Mouse (Mus musculus) heart, adult 2 months (tissue): ENCODE results near the gene Agap1. TPM values are rescaled to one million over a fixed set of nuclear protein-coding genes. Genes with fewer than 3 reads are reported as not detected.

Experiments used
- DNase-seq, 2 experiments: peaks; one replicate each; pipeline ENCODE4 v3.0.0; 2021
- H3K27ac ChIP-seq: fragments of 200-600 bp; 2 replicates; pipeline ENCODE4 v1.8.1; 2022
- H3K27me3 ChIP-seq: fragments of 200-500 bp; 2 replicates; pipeline ENCODE4 v1.6.1; 2012; ENCODE audit warnings: mild to moderate bottlenecking, low read length, inconsistent platforms, mixed read lengths; ENCODE audit not compliant: control insufficient read depth, insufficient read depth
- H3K36me3 ChIP-seq: fragments of 200-500 bp; 2 replicates; pipeline ENCODE4 v1.6.1; 2012; ENCODE audit warnings: low read length, inconsistent platforms; ENCODE audit not compliant: control insufficient read depth, insufficient read depth
- H3K4me1 ChIP-seq: fragments of 200-500 bp; 2 replicates; pipeline ENCODE4 v1.6.1; 2011; ENCODE audit warnings: low read length; ENCODE audit not compliant: control insufficient read depth, insufficient read depth
- H3K4me3 ChIP-seq: fragments of 200-600 bp; 2 replicates; pipeline ENCODE4 v1.8.1; 2022
- H3K79me2 ChIP-seq: fragments of 200-500 bp; replicated peaks from 2 replicates; pipeline ENCODE4 v1.6.1; 2012; ENCODE audit warnings: mild to moderate bottlenecking, inconsistent platforms, low read length, moderate library complexity, mixed read lengths; ENCODE audit not compliant: control insufficient read depth, insufficient read depth
- H3K9ac ChIP-seq: fragments of 200-500 bp; 2 replicates; pipeline ENCODE4 v1.6.1; 2012; ENCODE audit warnings: low read depth, mild to moderate bottlenecking, control low read depth, inconsistent platforms, low read length, mixed read lengths
- CTCF ChIP-seq: fragments of 200-600 bp; IDR thresholded peaks from 2 replicates; pipeline ENCODE4 v1.8.1; 2022; ENCODE audit warnings: antibody characterized with exemption, mild to moderate bottlenecking, moderate library complexity
- EP300 ChIP-seq: fragments of 200-500 bp; IDR thresholded peaks from 2 replicates; pipeline ENCODE4 v1.6.1; 2011; ENCODE audit warnings: low read depth, low read length, control low read depth; ENCODE audit not compliant: insufficient read depth
- POLR2A ChIP-seq: fragments of 200-500 bp; IDR thresholded peaks from 2 replicates; pipeline ENCODE4 v1.6.1; 2011; ENCODE audit warnings: mild to moderate bottlenecking, low read depth, low read length, control low read depth; ENCODE audit not compliant: insufficient read depth
- WGBS: fragments of 180-500 bp; shearing (Covaris S2); methylation state at CpG from one replicate; pipeline ENCODE4 v1.1.7; 2018; 5-methylcytosine and 5-hydroxymethylcytosine counted together
- intact Hi-C: fragments of 180-260 bp; cut with DNase I; formaldehyde crosslinking; loops from one replicate; pipeline ENCODE4 v1.15.1; 2025
- polyA plus RNA-seq: library from polyadenylated mRNA; depleted of rRNA; stranded (reverse); fragments of >200 nt; gene quantifications from 2 replicates; pipeline ENCODE4 v1.2.3, GENCODE M21; 2012
- total RNA-seq, 2 experiments: library from RNA; stranded (reverse); gene quantifications; 2 replicates each; pipeline ENCODE4 v1.2.3; 2021

Gene Agap1
- total and polyA plus RNA-seq, 3 experiments: 11.4 to 62.1 (median 59.0) TPM

- H3K36me3 ChIP-seq: no peaks in the 10 kb centered on the region
- DNase-seq: no peak
- no peak overlapping the region for H3K4me3 ChIP-seq
- H3K79me2 ChIP-seq: no peaks in the 10 kb centered on the region
- H3K27me3 ChIP-seq: no peaks in the 10 kb centered on the region
- H3K27ac ChIP-seq: no peak overlapping the region
- WGBS: 79% methylated on average over 10 of the region's 10 CpGs
- no peak overlapping the region for H3K9ac ChIP-seq
- intact Hi-C loops: loop anchor here (2.0 to 10.0 kb wide), 2 partner anchors 20 to 882 kb away; no protein-coding TSS in a partner anchor
- TF ChIP-seq EP300: no peak
- TF ChIP-seq CTCF: no peak
- no peak for TF ChIP-seq POLR2A
- peaks cover 10% of the 10 kb centered on the region for H3K4me1 ChIP-seq
These were observed 172.3 kb downstream of the Agap1 start for GRCm38 (mm10) chr1:89626940-89627339.

- Histone ChIP-seq H3K79me2 (no peaks in the 10 kb centered on the region), H3K4me1 (peaks cover 6% of the 10 kb centered on the region), H3K36me3 (no peaks in the 10 kb centered on the region), H3K9ac (no peak overlapping the region), H3K27ac (no peak overlapping the region), H3K27me3 (no peaks in the 10 kb centered on the region), H3K4me3 (no peak overlapping the region)
- intact Hi-C loops: loop anchor here (2.0 to 10.0 kb wide), 2 partner anchors 21 to 883 kb away; no protein-coding TSS in a partner anchor
- WGBS: 58% methylated on average over 3 of the region's 3 CpGs
- TF ChIP-seq EP300 (no peak), POLR2A (no peak), CTCF (peak; percentile 74)
- DNase-seq: no peak
These were observed 173.0 kb downstream of the Agap1 start for GRCm38 (mm10) chr1:89627650-89628049.

- Histone ChIP-seq H3K36me3 (no peaks in the 10 kb centered on the region), H3K4me1 (no peaks in the 10 kb centered on the region), H3K79me2 (no peaks in the 10 kb centered on the region), H3K27me3 (no peaks in the 10 kb centered on the region), H3K9ac (no peak overlapping the region), H3K27ac (no peak overlapping the region), H3K4me3 (no peak overlapping the region)
- no peak for DNase-seq
- intact Hi-C loops: loop anchor here (1.0 to 5.0 kb wide), 3 partner anchors 49 to 396 kb away; no protein-coding TSS in a partner anchor
- WGBS: 53% methylated on average over 4 of the region's 4 CpGs
- TF ChIP-seq POLR2A (no peak), EP300 (no peak), CTCF (no peak)
These were observed 176.2 kb downstream of the Agap1 start for GRCm38 (mm10) chr1:89630836-89631235.

- no peaks in the 10 kb centered on the region for H3K79me2 ChIP-seq
- no peaks in the 10 kb centered on the region for H3K4me1 ChIP-seq
- no peaks in the 10 kb centered on the region for H3K36me3 ChIP-seq
- H3K4me3 ChIP-seq: no peak overlapping the region
- intact Hi-C loops: loop anchor here (1.0 to 5.0 kb wide), 3 partner anchors 49 to 396 kb away; no protein-coding TSS in a partner anchor
- no peak overlapping the region for H3K27ac ChIP-seq
- WGBS: 13% methylated on average over 1 of the region's 1 CpGs
- TF ChIP-seq POLR2A (no peak), EP300 (no peak), CTCF (peak; percentile 81)
- no peak for DNase-seq
- no peaks in the 10 kb centered on the region for H3K27me3 ChIP-seq
- no peak overlapping the region for H3K9ac ChIP-seq
These were observed 177.1 kb downstream of the Agap1 start for GRCm38 (mm10) chr1:89631747-89632146.

- no peaks in the 10 kb centered on the region for H3K79me2 ChIP-seq
- no peak overlapping the region for H3K27ac ChIP-seq
- H3K4me3 ChIP-seq: no peak overlapping the region
- H3K36me3 ChIP-seq: no peaks in the 10 kb centered on the region
- no peak overlapping the region for H3K9ac ChIP-seq
- intact Hi-C loops: loop anchor here (5.0 kb wide), 1 partner anchor 52 kb away; no protein-coding TSS in a partner anchor
- DNase-seq: no peak
- H3K4me1 ChIP-seq: peaks cover 1% of the 10 kb centered on the region; the same call in 1 of the 2 replicates
- WGBS: 82% methylated on average over 14 of the region's 14 CpGs
- no peaks in the 10 kb centered on the region for H3K27me3 ChIP-seq
- TF ChIP-seq CTCF (0 out of 2 replicates have a peak, but pooled peaks have one; percentile 17), EP300 (no peak)
These were observed 179.4 kb downstream of the Agap1 start for GRCm38 (mm10) chr1:89634055-89634454.

GRCm38 (mm10) chr1:89635131-89635530, 180.5 kb downstream of the Agap1 start:
- Histone ChIP-seq H3K4me3 (no peak overlapping the region), H3K36me3 (no peaks in the 10 kb centered on the region), H3K27me3 (no peaks in the 10 kb centered on the region), H3K4me1 (peaks cover 1% of the 10 kb centered on the region; the same call in 1 of the 2 replicates), H3K27ac (no peak overlapping the region), H3K79me2 (no peaks in the 10 kb centered on the region), H3K9ac (no peak overlapping the region)
- TF ChIP-seq EP300 (no peak), CTCF (no peak), POLR2A (no peak)
- DNase-seq: no peak
- intact Hi-C loops: no loop called here
- WGBS: 91% methylated on average over 2 of the region's 2 CpGs
